Mouse (Mus musculus) retina, postnatal 7 days (tissue): ENCODE measurements around the gene Zfp513.
A peak's percentile ranks its signal among the peaks of the same experiment; 100 is the strongest.

Experiments used
- DNase-seq: peaks from one replicate; pipeline ENCODE4 v3.0.0-alpha.2; 2012; ENCODE audit warnings: low read depth, low spot score

The Zfp513 gene

GRCm38 (mm10) chr5:31168630-31169029 is 33.5 kb downstream of the Zfp513 start:
- no peak for DNase-seq

- no peak for DNase-seq
Measured at GRCm38 (mm10) chr5:31164878-31165277, 37.2 kb downstream of the Zfp513 start.

GRCm38 (mm10) chr5:31162462-31162861 is 39.6 kb downstream of the Zfp513 start:
- no peak for DNase-seq

GRCm38 (mm10) chr5:31154152-31154553 is 48.0 kb downstream of the Zfp513 start, which contains the start of gene Mpv17:
Mpv17 (minus strand) TSS chr5:31154251.
- peak; percentile 53 for DNase-seq

GRCm38 (mm10) chr5:31153516-31154151 is 48.5 kb downstream of the Zfp513 start:
- DNase-seq: no peak

GRCm38 (mm10) chr5:31151746-31152145 is 50.4 kb downstream of the Zfp513 start:
- no peak for DNase-seq

GRCm38 (mm10) chr5:31149781-31150180 is 52.3 kb downstream of the Zfp513 start:
- DNase-seq: no peak
